Mouse (Mus musculus) layer of hippocampus, adult 8-10 months (tissue): ENCODE results near the gene Vwa7. TPM values are rescaled to one million over a fixed set of nuclear protein-coding genes. Genes with fewer than 3 reads are reported as not detected.
"Not testable (repeated sequence)": the region's sequence is repeated elsewhere in the genome, so short reads cannot be mapped to it uniquely, and the experiment has no call there.

Experiments used
- DNase-seq, 2 experiments: peaks; one replicate each; pipeline ENCODE4 v3.0.0; 2022; ENCODE audit warnings: low spot score in 2 of 2
- total RNA-seq, 4 experiments: library from RNA; stranded (reverse); gene quantifications; 2 replicates each; pipeline ENCODE4 v1.2.4; 2022

Gene Vwa7
- total RNA-seq, 4 experiments from 2014 or later = 0.14 to 0.90 (median 0.56) TPM

DNA sequence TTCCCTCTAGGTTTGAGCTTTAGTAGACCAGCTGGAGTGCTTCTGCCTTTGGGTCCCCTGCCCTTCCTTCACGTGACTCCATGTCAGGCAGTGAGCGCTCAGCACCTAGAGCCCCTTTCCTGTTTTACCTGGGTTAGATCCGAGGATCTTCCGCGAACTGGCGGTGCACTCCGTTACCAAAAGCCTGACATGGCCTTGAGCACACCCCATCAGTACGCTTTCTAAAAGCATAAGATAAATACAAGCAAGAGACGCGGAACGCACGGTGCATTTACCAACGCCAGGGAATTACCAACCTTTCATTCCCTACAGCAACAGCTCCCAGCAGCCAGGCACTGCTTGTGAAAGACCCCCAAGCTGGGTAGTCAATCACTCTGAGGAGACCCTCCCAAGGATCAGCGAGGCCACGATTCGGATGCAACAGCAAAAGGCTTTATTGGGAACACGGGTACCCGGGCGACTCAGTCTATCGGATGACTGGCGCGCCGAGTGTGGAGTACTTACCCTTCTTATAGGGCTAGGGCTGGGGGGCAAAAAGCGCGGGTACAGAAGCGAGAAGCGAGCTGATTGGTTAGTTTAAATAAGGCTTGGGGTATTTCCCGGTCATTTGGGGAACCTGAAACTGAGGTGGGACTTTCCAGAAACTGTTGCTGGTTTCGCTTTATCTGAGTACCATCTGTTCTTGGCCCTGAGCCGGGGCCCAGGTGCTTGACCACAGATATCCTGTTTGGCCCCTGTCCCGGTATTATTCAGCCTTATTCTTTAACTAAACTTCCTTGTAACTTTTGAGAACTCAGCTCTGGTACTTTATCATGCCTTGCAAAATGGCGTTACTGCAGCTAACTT lies 16.3 kb upstream of the Vwa7 start:
- not testable (repeated sequence) for DNase-seq

DNA sequence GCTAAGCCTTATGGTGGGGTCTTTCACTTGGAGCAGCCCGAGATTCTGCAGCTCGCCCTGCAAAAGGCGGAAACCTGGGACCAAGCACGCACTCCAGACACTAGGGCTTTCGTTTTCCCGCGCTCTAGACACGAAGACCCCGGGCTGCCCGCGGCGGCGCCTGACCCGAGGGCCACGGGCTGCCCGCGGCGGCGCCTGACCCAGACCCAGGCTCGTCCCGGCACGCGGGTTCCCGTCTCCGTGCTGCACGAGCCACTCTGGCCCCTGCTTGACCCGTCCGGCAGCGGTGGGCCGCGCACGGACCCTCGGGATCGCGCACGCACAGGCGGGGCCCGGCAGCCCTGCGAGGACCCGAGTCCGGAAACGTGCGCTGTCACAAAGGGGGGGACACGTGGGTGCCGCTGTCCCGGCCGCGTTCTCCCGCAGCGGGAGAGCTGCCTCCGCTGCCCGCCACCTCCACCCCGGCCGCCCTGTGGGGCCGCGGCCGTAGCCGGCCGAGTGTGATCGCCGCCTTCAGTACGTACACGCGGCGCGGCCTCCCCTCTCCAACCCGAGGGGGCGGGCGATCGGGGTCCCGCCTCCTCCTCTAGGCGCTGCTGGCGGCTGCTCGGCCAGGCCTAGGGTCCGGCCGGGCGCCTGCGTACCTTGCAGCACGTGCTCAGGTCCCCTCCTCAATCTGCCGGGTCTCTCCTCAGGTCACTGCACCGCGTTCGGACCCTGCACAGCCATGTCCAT lies 15.5 kb upstream of the Vwa7 start, which contains the start of gene Vars:
Vars (plus strand) TSS at position 271 of the 735 bp plus-strand sequence.
- DNase-seq = peak; percentile 63 to 70

GRCm38 (mm10) chr17:35001452-35002152 lies 14.8 kb upstream of the Vwa7 start:
- DNase-seq = no peak

DNA sequence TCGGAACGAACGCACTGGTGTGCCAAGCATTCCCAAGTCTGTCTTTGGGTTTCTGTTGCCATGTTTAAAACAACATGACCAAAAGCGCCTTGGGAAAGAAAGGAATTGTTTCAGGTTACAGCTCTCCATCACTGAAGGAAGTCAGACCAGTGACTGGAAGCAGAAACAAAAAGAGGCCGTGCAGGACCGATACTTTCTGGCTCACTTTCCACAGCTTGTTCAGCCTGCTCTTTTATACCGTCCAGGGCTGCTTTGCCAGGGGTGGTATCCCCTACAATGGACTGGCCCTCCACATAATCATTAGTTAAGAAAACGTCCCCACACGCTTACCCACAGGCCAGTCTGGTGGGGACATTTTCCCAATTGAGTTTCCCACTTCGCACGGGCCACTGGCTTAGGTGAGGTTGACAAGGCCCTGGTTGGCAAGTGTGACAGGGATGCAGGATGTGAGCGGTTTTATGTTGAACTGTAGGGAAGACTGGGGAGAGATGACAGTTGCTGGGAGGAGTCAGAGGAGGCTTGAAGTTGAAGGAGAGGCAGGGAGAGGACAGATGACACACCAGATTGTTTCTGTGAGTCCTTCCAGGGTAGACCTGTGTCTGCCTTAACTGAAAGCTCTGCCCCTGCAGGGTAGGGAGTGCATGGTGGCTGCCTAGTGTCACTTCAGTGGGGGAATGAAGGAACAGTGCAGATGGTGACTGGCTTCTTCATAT lies 14.1 kb upstream of the Vwa7 start:
- no peak for DNase-seq

DNA sequence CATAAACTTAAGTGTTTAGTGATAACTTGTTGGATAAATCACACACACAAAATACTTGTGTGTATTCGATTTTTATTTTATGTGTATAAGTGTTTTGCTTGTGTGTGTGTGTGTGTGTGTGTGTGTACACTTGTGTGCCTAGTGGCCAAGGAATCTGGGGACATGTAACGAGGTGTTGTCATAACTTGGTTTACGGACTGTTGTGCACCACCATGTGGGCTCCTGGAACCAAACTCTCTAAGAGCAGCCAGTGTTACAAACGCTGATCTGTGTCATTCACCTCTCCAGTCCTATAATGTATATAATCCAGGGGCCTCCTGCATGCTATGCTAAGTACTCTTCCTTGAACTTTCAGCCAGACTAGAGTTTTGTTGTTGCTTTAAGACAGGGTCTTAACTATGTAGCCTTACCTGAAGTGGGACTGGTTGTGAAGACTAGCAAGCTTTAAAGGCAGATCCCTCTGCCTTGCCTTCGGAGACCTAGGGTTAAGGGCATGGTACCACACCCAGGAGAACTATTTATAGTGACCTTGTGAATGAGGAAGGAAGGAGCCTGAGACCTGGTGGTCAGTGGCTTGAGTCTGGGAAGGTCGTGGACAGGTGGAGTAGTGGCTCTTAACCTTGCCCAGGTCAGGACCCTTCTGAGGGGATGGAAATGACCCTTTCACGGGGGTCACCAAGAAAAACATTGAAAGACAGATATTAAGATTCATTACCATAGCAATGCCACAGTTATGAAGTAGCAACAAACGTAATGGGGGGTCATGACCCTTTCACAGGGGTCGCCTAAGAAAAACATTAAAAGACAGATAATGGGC lies 13.1 kb upstream of the Vwa7 start:
- DNase-seq = no peak

- DNase-seq = no peak
Observed at GRCm38 (mm10) chr17:35004075-35004717, 12.2 kb upstream of the Vwa7 start.

DNA sequence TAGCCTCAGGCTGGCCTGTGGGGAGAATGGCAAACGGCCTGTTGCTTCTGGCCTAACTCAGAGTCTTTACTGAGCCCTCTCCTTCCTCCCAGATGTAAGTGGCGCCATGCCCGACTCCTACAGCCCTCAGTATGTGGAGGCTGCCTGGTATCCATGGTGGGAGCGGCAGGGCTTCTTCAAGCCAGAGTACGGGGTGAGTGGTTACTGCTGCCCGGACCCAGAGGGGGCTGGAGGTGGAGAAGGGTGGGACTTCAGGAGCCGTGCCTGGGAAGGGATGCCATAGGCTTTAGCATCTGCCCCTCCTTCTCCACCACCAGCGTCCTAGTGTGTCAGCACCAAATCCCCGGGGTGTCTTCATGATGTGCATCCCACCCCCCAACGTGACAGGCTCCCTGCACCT lies 11.2 kb upstream of the Vwa7 start:
- no peak for DNase-seq

DNA sequence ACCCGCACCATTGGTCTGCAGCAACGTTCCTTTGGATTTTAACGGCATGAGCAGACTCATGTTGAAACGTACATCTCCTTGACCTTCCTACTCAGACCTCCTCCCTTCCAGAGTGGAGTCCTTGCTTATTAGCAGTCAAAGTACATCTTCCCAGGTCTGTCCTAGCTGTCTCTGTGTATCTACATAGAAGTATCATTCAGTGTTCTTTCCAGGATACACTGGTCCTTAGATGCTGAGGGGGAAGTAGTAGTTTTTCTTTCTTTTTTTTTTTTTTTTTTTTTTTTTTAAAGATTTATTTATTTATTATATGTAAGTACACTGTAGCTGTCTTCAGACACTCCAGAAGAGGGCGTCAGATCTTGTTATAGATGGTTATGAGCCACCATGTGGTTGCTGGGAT lies 10.5 kb upstream of the Vwa7 start:
- not testable (repeated sequence) for DNase-seq

- DNase-seq = no peak
Observed at GRCm38 (mm10) chr17:35007387-35007991, 8.9 kb upstream of the Vwa7 start.

- DNase-seq = no peak
Observed at GRCm38 (mm10) chr17:35009586-35009985, 6.8 kb upstream of the Vwa7 start.

GRCm38 (mm10) chr17:35011440-35011839 lies 4.9 kb upstream of the Vwa7 start:
- DNase-seq = no peak

DNA sequence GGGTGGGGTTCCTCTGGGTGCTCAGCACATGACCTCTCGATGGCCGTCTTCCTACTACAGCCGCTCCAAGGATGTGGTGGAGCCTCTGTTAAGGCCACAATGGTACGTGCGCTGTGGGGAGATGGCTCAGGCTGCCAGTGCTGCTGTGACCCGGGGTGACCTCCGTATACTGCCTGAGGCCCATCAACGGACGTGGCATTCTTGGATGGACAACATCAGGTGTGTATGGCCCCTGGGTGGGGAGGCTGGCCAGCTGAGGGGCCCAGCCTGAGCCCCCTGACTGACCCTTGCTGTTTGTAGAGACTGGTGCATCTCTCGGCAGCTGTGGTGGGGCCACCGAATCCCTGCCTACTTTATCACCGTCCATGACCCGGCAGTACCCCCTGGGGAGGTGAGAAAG lies 3.9 kb upstream of the Vwa7 start:
- DNase-seq = no peak

DNA sequence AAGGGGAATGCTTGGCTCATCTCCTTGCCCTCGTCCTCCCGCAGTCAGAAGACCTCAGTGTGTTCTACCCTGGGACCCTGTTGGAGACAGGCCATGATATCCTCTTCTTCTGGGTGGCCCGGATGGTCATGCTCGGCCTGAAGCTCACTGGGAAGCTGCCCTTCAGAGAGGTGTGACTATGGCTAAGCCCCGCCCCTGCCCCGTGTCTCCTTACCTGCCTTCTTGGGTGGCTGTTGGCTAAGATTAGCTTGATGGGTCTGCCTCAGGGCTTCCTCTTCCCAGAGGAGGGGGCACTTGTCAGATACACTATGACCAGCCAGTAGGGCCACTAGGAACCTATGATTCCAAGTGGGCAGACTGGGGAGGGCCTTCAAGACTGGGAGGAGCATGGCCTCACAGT lies 3.2 kb upstream of the Vwa7 start:
- DNase-seq = no peak

- no peak for DNase-seq
Observed at GRCm38 (mm10) chr17:35015296-35015695, 1.1 kb upstream of the Vwa7 start.

DNA sequence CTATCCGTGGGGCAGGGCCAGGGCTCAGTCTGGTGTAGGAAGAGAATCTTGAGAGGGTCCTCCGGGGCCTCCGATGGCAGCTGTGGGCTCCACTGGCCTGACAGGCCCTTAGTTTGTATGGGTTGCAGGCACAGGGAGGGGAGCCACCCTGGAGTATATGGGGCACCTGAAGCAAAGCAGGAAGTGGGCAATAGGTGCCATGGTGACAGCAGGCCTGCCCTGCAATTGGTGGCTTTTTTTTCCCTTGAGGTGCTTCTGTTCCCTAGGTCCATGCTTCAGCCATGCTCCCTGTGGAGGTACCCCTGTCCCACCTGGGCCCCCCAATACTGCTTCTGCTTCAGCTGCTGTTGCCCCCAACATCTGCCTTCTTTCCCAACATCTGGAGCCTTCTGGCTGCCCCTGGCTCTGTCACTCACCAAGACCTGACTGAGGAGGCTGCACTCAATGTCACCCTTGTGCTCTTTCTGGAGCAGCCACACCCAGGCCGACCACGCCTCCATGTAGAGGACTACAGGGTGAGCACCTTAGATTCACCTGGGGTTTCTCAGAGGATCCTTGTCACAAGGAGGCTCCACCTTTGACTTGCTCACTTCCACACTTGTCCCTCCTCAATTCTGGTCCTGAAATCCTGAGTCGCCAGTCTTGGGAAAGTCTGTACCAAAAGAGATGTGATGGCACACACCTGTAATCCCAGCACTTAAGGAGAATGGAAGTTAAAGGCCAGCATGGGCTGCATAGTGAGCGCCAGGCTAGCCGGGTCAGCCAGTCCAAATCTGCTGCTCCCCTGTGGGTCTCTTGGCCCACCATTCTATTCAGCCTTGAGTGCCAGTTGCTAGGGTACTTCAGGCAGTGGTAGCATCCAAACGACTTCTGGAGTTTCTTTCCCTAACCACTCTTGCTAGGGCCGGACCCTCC lies 669 bp downstream of the Vwa7 start:
- DNase-seq = no peak

DNA sequence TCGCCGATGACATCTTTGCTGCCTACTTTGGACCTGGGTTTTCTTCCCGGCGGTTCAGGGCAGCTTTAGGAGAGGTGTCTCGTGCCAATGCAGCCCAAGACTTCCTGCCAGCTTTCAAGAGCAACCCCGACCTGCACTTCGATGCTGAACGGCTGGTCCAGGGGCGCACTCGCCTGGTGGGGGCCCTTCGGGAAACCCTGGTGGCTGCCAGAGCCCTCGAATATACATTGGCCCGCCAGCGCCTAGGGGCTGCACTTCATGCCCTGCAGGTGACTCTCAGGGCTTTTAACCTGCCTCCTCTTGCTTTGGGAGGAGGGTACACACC lies 1.3 kb downstream of the Vwa7 start:
- no peak for DNase-seq

GRCm38 (mm10) chr17:35018171-35018570 lies 1.8 kb downstream of the Vwa7 start:
- no peak for DNase-seq

DNA sequence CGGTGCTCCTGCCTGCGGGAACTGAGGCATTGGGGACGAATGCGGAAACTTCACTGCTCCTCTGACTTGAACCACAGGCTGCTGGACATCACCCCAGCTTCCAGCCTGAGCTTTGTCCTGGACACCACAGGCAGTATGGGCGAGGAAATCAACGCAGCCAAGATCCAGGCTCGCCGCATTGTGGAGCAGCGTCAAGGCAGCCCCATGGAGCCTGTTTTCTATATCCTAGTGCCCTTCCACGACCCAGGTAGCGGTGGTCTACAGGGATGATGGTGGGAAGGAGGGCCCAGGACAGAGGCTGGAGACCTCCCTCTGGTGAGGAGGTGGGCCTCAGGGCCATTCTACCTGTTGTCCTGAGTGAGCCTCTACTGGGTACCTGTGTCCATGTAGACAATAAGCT lies 3.5 kb downstream of the Vwa7 start:
- DNase-seq = no peak

DNA sequence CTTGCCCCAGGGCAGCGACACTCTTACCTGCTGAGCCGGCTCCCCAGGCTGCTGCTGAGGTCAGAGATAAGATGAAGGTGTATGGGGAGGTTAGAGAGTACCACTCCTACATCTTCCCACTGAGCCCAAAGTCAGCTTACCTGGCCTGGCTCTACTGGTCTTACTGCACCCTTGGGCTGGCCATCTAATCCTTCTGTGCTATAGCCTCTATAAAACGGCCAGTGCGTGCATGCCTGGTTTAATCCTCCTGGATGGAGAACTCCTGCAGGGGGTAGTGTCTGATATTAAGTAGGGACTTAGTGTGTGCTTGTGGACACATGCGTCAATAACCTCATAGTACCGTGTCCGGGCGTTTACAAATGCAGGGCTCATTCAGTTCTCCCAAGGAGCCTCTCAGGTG lies 4.2 kb downstream of the Vwa7 start:
- DNase-seq = no peak
